Mouse (Mus musculus) heart, postnatal 10 days (tissue): Measurements from ENCODE around the gene 1110012L19Rik. TPM values are rescaled to one million over a fixed set of nuclear protein-coding genes. Genes with fewer than 3 reads are reported as not detected.
A peak's percentile ranks its signal among the peaks of the same experiment; 100 is the strongest.
"Not testable (repeated sequence)": the region's sequence is repeated elsewhere in the genome, so short reads cannot be mapped to it uniquely, and the experiment has no call there.

Experiments
- DNase-seq, 2 experiments: peaks; one replicate each; pipeline ENCODE4 v3.0.0; 2021
- intact Hi-C: fragments of 180-260 bp; cut with DNase I; formaldehyde crosslinking; loops from one replicate; pipeline ENCODE4 v1.15.1; 2025
- total RNA-seq, 2 experiments: library from RNA; stranded (reverse); gene quantifications; 2 replicates each; pipeline ENCODE4 v1.2.3; 2021

Gene 1110012L19Rik
- total RNA-seq: 10 to 100 TPM; 14.8 to 17.1 TPM

- intact Hi-C loops: loop anchor here (5.0 to 10.0 kb wide), 2 partner anchors 89 to 177 kb away; partner anchors contain the start of gene Tmem185a
Measured at GRCm38 (mm10) chrX:70385276-70385961, at the start of gene 1110012L19Rik. TSS of gene 1110012L19Rik (plus strand) at chrX:70385877.

DNA sequence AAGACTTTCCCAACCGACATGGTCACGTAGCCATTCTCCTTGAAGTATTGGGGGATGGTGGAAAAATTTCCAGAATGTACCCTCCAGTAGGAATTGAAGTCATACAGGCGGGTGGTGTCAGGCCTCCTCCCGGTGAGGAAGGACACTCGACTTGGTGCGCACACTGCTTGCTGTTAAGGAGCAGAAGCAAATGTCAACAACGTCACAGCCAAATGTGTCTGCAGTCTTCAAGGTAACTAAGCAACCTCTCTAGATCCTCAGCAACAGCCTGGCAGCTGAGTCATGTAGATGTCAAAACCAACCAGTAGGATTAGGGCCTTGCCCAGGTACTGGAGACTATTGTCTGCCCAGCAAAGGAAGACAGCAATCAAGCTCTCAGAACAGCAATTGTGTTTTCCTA is 22.7 kb upstream of the 1110012L19Rik start:
- intact Hi-C loops: no loop called here
- no peak for DNase-seq

More at GRCm38 (mm10) chrX:70385276-70385961, at the start of gene 1110012L19Rik:
- DNase-seq: peak; percentile 82 to 84

GRCm38 (mm10) chrX:70363446-70363845 is 22.2 kb upstream of the 1110012L19Rik start:
- DNase-seq: no peak
- intact Hi-C loops: no loop called here

GRCm38 (mm10) chrX:70364202-70364601 is 21.5 kb upstream of the 1110012L19Rik start:
- no peak for DNase-seq
- intact Hi-C loops: no loop called here

- peak; percentile 87 to 88 for DNase-seq
- intact Hi-C loops: loop anchor here (5.0 kb wide), 1 partner anchor 212 kb away; no protein-coding TSS in a partner anchor
Measured at GRCm38 (mm10) chrX:70364661-70365613, 20.7 kb upstream of the 1110012L19Rik start, which contains the start of gene Ids. TSS of gene Ids (minus strand) at chrX:70365084.

- DNase-seq: not testable (repeated sequence)
Measured at GRCm38 (mm10) chrX:70369758-70370157, 15.9 kb upstream of the 1110012L19Rik start.

GRCm38 (mm10) chrX:70374469-70375110 is 11.1 kb upstream of the 1110012L19Rik start:
- intact Hi-C loops: loop anchor here (5.0 kb wide), 1 partner anchor 193 kb away; no protein-coding TSS in a partner anchor
- DNase-seq: not testable (repeated sequence)

More at GRCm38 (mm10) chrX:70369758-70370157, 15.9 kb upstream of the 1110012L19Rik start:
- intact Hi-C loops: loop anchor here (5.0 kb wide), 1 partner anchor 208 kb away; no protein-coding TSS in a partner anchor

DNA sequence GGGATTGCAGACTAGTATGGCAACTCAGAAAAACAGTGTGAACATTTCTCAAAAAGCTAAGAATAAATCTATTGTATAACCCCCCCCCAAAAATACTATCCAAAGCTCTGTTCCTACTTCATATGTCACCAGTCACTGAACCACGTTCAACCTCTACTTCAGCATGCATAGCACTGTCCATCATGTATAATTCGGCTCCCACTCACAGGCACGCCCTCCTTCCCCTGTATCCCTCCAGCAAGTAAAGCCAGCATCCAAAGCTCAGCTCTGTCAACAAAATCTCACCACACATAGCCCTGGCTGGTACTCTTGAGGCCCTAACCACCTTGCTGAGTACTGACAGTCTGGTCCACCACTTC is 781 bp upstream of the 1110012L19Rik start:
- no peak for DNase-seq
- intact Hi-C loops: loop anchor here (5.0 to 10.0 kb wide), 2 partner anchors 90 to 177 kb away; partner anchors contain the start of gene Tmem185a

GRCm38 (mm10) chrX:70385962-70386351 is 280 bp downstream of the 1110012L19Rik start:
- DNase-seq: no peak
- intact Hi-C loops: loop anchor here (5.0 to 10.0 kb wide), 2 partner anchors 89 to 176 kb away; partner anchors contain the start of gene Tmem185a

GRCm38 (mm10) chrX:70392636-70393035 is 7.0 kb downstream of the 1110012L19Rik start:
- DNase-seq, intact Hi-C loops: not testable (repeated sequence)

- intact Hi-C loops, DNase-seq: not testable (repeated sequence)
Measured at GRCm38 (mm10) chrX:70425473-70425872, 39.8 kb downstream of the 1110012L19Rik start.

Other genes with a start within 250 kb of the 1110012L19Rik start
- gene Ids, start 20.8 kb upstream of the 1110012L19Rik start, total RNA-seq: 10 to 100 TPM; 20.4 to 21.4 TPM
- gene Tmem185a, start 91.3 kb downstream of the 1110012L19Rik start, total RNA-seq: 10 to 100 TPM; 22.5 to 26.3 TPM